Mouse (Mus musculus): ENCODE measurements around the gene Eme2.

Eme2 gene

GRCm38 (mm10) chr17:24840341-24840740 is 54.5 kb downstream of the Eme2 start:
- no peak for DNase-seq (ENCODE audit: extremely low spot score, low spot score)

GRCm38 (mm10) chr17:24839842-24840241 is 55.0 kb downstream of the Eme2 start, which contains the start of gene Hagh:
Hagh (plus strand) TSS chr17:24840143.
- DNase-seq (ENCODE audit: extremely low spot score, low spot score): no peak

Data from neural tube, embryonic 10.5 days (tissue).